30 mouse cellular contexts compared by ENCODE assay signal in genomic region chr10:98311403-98311802, GRCm38 (mm10).
"Had no signal": no experiment of that assay in that cellular context is flagged by ENCODE, and none has a peak within 500 bp of the region (broad histone marks: within the 10 kb centered on the region; RNA-seq: fewer than 3 reads in every experiment).

No protein-coding gene starts in this region.

- H3K4me1 ChIP-seq: heart, embryonic 12.5 days; heart, embryonic 15.5 days; hindbrain, embryonic 10.5 days; hindbrain, embryonic 12.5 days; hindbrain, embryonic 13.5 days; hindbrain, embryonic 15.5 days; intestine, embryonic 15.5 days; kidney, embryonic 15.5 days had no signal

- H3K36me3 ChIP-seq: heart, embryonic 12.5 days; heart, embryonic 13.5 days; heart, embryonic 15.5 days; hindbrain, embryonic 10.5 days; hindbrain, embryonic 12.5 days; hindbrain, embryonic 13.5 days; hindbrain, embryonic 15.5 days; intestine, embryonic 15.5 days; kidney, embryonic 15.5 days had no signal

- H3K27me3 ChIP-seq: heart, embryonic 12.5 days; heart, embryonic 13.5 days; heart, embryonic 15.5 days; hindbrain, embryonic 12.5 days; hindbrain, embryonic 13.5 days; hindbrain, embryonic 15.5 days; intestine, embryonic 15.5 days; kidney, embryonic 15.5 days had no signal

- H3K4me3 ChIP-seq: heart, embryonic 12.5 days; heart, embryonic 13.5 days; heart, embryonic 15.5 days; hindbrain, embryonic 10.5 days; hindbrain, embryonic 12.5 days; hindbrain, embryonic 13.5 days; hindbrain, embryonic 15.5 days; intestine, embryonic 15.5 days; kidney, embryonic 15.5 days; layer of hippocampus, adult 2 months; left cerebral cortex, adult 2 months had no signal

- H3K27ac ChIP-seq: heart, embryonic 13.5 days; heart, embryonic 15.5 days; hindbrain, embryonic 10.5 days; hindbrain, embryonic 12.5 days; hindbrain, embryonic 13.5 days; hindbrain, embryonic 14.5 days; hindbrain, embryonic 15.5 days; hindbrain, postnatal 0 days; intestine, embryonic 15.5 days; kidney, embryonic 15.5 days; kidney, postnatal 0 days; layer of hippocampus, adult 2 months; left cerebral cortex, adult 2 months had no signal

- H3K9me3 ChIP-seq: heart, embryonic 12.5 days; heart, embryonic 13.5 days; heart, embryonic 15.5 days; hindbrain, embryonic 10.5 days; hindbrain, embryonic 12.5 days; hindbrain, embryonic 13.5 days; hindbrain, embryonic 15.5 days; intestine, embryonic 15.5 days; kidney, embryonic 15.5 days had no signal

- H3K9ac ChIP-seq: heart, embryonic 12.5 days; heart, embryonic 13.5 days; heart, embryonic 15.5 days; hindbrain, embryonic 12.5 days; hindbrain, embryonic 13.5 days; hindbrain, embryonic 14.5 days; hindbrain, embryonic 15.5 days; intestine, embryonic 15.5 days; kidney, embryonic 15.5 days had no signal

- DNase-seq: heart, postnatal 10 days; heart, postnatal 14 days; heart, postnatal 36 days; heart, postnatal 4 days; kidney, adult 11 months; kidney, adult 18-20 months; kidney, adult 2 months; kidney, adult 8-10 months; kidney, adult 9 months; kidney, postnatal 10 days; kidney, postnatal 14 days; kidney, postnatal 25 days; kidney, postnatal 36 days; kidney, postnatal 4 days; layer of hippocampus, adult 9-11 months; layer of hippocampus, postnatal 36 days had no signal
